Mouse (Mus musculus): ENCODE results near the gene Asb15. TPM values are rescaled to one million over a fixed set of nuclear protein-coding genes. Genes with fewer than 3 reads are reported as not detected.

Gene Asb15
- polyA plus RNA-seq, 1 experiment = not detected

DNA sequence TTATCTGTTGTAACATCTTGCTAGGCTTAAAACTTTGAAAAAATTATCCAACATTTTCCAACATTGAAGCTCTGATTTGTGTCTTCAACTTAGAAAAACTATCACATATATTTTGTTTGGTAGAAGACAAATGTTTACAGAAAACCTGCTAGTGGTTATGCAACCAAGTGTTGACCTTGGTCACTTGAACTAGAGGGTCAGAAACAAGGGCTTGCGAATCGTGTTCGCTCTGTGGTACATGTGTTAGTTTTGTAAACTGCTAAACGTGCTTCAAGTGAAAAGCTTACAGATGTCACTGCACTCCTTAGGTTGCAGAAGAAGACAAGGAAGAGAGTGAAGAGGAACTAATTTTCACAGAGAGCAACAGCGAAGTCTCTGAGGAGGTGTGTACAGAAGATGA is 75.0 kb downstream of the Asb15 start:
- 77% methylated on average over 5 of the region's 5 CpGs for whole genome bisulfite sequencing
- DNase-seq (ENCODE audit: low read depth, low spot score) = no peak

DNA sequence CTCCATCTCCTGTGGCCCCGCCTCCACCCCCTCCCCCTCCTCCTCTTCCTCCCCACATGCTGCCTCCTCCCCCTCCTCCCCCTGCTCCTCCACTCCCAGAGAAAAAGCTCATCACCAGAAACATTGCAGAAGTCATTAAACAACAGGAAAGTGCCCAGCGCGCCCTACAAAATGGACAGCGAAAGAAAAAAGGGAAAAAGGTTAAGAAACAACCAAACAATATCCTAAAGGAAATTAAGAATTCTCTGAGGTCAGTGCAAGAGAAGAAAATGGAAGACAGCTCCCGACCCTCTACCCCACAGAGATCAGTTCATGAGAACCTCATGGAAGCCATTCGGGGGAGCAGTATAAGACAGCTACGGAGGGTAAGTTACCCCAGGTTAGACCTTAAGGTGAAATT is 76.3 kb downstream of the Asb15 start:
- 89% methylated on average over 7 of the region's 7 CpGs for WGBS
- no peak for DNase-seq (ENCODE audit: low read depth, low spot score)

DNA sequence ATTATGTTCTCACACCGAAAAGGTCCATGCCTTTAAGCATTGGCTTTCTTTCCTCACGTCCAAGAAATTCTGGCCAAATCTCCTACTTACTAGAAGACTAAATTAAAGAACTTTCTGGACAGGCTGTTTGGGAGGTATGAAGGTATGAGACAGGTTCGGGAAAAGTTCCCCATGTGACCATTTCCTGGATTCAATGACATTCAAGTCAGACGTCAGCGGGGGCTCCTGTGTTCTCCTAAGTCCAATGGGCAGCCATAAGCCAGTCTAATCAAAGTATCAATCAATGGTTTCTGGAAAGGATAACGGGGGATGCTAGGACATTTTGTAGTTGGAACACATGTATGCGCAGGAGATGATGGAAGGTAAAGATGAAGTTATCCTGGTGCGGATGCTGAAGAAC is 77.7 kb downstream of the Asb15 start:
- WGBS = 92% methylated on average over 8 of the region's 8 CpGs
- no peak for DNase-seq (ENCODE audit: low read depth, low spot score)

DNA sequence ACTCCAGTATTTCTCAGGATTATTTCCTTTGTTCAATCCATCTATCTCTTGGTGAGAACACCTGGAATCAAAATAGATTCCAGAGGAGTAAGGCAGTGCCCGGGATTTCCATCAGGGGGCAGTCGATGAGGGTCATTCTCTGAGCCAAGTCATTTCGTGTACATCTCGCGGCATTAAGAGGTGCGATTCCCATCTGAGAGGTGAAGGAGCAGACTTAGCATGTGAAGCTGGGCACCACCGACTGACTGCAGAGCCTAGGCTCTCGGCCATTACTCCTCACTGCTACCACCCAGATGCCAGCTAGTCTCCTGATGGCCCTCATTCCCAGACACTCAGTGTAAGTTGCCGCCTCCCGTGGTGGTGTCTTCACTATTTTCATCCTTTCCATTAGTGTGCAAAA is 78.6 kb downstream of the Asb15 start:
- 70% methylated on average over 10 of the region's 10 CpGs for WGBS

DNA sequence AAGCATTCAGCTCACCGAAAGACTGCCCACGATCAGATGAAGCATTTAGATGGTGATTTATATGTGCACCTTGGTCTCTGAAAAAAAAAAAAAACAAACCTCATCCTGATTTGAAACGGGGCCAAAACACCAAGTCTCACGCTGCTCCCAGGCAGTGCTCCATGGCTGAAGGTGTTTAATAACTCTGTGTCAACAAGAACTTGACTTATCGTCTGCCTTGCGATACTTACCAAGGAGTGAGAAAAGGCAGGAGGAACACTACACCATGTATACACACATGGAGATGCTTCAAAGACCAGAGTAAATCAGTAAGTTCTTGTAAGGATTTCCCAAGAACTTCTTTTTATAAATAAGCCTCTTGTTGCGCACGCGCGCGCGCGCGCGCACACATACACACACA is 79.6 kb downstream of the Asb15 start:
- no peak for DNase-seq (ENCODE audit: low read depth, low spot score)
- WGBS = 64% methylated on average over 15 of the region's 15 CpGs

More for the DNA sequence above, 78.6 kb downstream of the Asb15 start:
- no peak for DNase-seq (ENCODE audit: low read depth, low spot score)

DNA sequence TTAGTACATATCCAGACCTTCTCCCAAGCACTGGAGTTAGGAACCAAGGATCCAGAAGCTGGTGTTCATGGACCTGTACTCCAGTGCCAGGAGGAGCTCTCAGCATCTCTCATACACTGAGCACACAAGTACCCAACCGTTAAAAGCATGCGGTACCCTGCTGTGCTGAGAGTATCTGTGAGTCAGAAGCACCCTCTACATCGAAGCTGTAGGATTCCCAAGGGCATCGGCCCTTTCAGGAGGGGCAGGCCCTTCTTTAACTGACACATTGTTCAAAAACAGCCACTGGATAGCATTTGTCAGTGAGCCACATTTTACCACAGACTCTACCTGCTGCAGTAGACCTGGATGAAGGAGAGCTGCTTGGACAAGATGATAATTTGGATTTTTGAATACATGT is 80.2 kb downstream of the Asb15 start:
- WGBS = 77% methylated on average over 4 of the region's 4 CpGs
- no peak for DNase-seq (ENCODE audit: low read depth, low spot score)

DNA sequence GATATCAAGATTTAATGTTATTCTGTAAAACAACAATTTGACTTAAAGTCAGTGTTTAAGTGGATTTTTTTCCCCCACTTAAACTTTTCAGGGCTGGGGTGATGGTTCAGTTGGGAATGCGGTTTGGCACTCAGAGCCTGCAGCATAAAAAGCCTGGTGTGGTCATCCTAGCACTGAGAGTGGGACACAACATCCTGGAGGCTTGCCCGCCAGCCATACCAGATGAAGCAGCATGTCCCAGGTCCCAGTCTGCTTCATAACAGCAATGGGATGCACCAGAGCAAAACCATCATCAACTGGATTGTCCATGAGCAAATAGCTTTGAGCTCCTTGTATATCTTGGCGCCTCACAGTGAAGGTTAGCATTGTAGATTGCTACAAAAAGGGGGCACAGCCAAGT is 80.7 kb downstream of the Asb15 start:
- no peak for DNase-seq (ENCODE audit: low read depth, low spot score)
- 91% methylated on average over 3 of the region's 3 CpGs for WGBS

DNA sequence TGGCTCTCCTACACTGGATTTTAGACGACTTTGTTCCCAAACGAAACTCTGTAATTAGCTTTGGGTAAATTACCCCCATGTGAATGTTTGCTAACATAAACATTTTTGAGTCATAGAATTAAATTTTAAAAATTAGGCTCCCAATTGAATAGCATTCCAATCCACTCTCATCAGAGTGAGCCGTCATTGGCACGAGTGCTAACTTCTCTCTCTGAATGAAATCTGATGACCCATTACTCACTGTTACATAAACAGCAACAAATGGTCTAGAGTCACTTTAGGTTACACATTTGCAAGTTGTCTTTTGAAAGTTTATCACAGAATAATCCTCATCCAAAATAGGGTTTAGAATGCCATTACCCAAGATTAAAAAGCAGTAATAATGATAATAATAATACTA is 81.6 kb downstream of the Asb15 start:
- no peak for DNase-seq (ENCODE audit: low read depth, low spot score)
- WGBS = 52% methylated on average over 4 of the region's 4 CpGs

DNA sequence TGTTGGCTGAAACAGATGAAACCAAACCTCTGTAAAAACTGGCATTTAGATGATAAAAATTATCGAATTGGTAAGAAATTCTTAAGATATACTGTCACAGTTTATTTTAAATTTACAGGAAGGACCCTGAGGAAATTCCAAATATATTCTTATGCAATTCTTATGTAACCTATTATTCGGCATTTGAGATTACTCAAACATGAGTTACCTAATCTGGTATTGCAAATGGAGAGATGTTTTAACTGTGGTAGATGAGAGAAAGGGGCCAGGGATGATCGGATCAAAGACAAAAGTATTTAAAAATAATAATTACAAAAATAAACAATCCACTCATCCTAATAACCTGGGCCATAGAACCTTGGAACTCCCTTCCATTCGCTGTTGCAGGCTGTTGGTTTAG is 82.4 kb downstream of the Asb15 start:
- no peak for DNase-seq (ENCODE audit: low read depth, low spot score)
- WGBS = 85% methylated on average over 4 of the region's 4 CpGs

DNA sequence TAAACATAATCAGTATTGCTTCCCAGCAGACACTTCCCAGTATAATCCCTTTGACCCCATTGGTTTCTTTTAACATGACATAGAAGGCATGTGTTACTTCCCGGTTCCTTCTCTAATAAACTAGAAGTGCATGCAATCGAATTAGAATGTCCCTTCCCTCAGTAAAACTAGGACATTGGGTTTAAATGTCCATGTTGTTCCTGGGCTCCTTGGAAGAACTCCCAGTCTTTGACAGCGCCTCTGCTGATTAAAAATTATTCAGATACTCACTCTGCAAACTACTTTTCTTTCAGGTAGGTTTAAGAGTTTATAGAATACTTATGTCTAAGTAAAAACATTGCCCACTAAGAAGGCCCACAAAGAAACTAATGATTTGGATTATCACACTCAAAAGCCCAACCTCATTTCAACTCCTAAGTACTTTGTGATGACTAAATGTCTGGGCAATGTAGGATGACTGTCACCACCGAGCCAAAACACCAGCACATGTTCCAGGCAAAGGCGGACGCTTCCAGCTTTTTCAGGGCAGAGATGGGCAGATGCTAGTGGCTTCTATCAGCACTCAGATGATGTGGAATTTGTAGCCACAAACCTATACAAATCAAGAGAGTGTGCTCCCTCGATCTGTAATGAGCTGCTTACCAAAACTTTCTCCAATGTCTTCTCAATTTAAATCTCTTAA is 84.3 kb downstream of the Asb15 start:
- no peak for DNase-seq (ENCODE audit: low read depth, low spot score)
- 71% methylated on average over 7 of the region's 7 CpGs for WGBS

DNA sequence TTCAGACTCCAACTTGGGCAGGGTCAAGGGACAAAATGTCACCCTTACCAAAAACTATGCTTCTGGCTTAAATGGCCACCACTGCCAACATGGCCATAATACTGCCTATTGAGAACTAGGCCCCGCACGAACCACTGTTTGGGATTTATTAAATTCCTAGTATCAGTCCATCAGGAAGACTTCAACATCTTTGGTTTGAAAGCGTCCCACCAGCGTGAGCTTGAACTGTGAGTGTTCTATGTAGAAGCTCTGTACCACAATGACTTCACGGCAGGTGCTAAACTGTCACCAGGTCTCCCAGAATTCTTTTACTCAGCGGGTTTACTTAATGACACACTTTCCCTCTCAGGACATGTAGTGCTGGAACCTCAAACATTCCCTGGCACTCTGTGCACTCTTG is 85.4 kb downstream of the Asb15 start:
- no peak for DNase-seq (ENCODE audit: low read depth, low spot score)
- WGBS = 96% methylated on average over 6 of the region's 6 CpGs

DNA sequence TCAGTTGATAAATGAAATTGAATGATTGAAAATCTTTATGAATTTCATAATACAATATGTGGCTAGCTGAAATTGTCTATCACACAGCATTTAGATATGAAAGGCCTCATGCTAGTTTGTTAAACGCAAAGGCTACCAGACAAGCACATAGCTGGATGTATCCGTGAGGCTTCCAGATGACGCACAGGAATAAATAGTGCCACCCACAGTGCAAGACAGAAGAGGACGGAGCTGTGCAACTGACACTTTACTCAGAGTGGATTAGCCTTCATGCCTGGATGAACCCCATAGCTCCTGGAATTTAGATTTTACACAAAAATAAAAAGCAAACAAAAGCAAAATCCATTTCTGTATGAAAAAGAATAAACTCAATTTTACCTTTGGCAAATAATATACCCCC is 86.0 kb downstream of the Asb15 start:
- 91% methylated on average over 4 of the region's 4 CpGs for WGBS
- DNase-seq (ENCODE audit: low read depth, low spot score) = no peak

DNA sequence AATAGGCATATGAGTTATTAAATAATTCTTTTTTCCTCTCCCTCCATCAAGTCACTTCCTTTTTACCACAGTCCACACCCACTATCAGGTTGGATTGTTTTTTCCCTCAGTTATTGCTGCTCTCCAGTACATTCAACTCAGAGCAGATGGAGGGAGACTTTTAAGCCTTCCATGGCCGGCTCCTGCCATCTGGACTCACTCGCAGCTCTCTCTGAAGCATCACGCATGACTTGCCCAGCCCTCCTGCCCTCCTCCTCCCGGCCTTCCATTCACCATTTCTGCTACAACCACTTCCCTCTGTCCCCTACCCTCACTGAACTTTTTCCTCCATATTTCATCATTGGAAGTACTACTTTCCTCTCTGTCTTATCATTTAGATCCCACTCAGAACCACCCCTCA is 88.8 kb downstream of the Asb15 start:
- no peak for DNase-seq (ENCODE audit: low read depth, low spot score)
- WGBS = 82% methylated on average over 4 of the region's 4 CpGs

DNA sequence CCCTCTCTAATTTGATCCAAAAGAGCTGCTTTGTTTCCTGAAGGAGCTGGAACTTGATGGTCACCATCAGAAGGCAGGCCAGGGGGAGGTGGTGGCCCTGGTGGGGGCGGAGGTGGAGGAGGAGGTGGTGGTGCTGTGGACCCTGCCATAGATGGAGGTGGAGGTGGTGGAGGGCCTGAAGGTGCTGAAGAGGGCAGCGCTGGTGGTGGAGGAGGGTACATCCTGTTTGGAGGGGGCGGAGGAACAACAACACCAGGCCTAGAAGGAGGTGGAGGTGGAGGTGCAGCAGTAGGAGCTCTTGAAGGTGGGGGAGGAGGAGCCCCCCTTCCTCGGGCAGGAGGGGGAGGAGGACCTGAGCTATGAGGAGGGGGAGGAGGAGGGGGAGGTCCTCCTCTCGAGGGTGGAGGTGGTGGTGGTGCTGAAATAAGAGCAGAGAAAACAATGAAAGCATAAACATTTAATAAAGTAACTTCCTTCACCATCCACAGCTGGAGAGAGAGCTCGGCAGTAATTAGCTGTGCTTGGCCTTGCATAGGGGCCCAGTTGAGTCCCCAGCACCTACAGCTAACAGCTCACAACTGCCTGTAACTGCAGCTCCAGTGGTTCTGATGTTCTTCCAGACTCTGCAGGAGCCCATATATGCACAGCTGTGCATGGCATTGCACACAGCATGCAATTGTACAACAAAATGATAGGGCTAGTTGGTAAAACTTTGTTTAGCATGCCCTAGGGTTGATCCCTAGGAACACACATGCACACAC is 91.5 kb downstream of the Asb15 start:
- 72% methylated on average over 6 of the region's 6 CpGs for WGBS
- DNase-seq (ENCODE audit: low read depth, low spot score) = no peak

DNA sequence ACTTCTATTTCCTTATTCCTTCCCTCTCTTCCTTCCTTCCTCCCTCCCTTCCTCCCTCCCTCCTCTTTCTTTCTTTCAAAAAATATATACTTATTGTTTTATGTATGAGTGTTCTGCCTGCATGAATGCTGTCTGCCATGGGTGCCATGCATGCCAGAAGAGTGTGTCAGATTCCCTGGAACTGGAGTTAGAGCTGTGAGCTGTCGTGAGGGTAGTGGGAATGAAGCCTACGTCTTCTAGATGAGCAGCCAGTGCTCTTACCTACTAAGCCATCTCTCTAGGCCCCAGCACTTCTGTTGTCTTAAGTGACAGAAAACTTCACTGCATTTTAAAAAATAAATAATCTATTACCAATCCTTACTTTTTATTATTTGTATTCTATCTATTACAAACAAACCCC is 93.0 kb downstream of the Asb15 start:
- 83% methylated on average over 2 of the region's 2 CpGs for WGBS
- DNase-seq (ENCODE audit: low read depth, low spot score) = no peak

DNA sequence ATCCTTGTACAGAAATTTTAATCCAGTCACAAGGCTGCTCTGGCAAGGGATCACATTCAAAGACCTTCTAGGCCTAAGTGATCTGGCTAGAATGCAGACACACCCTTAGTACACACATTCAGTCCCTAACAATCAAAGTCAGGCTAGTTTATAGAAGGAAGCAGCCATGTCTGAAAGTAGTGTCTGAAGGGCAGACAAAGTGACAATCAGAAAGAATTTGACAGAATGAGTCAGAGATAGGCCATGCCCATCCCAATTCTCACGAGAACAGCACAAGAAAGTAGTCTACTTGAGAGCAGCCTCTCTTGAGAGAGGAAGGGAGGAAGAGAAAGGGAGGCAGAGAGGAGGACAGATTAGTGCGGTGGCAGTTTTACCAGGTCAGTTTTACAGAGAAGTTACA is 94.2 kb downstream of the Asb15 start:
- WGBS = 47% methylated on average over 2 of the region's 2 CpGs
- DNase-seq (ENCODE audit: low read depth, low spot score) = peak; percentile 46

Other genes starting within 250 kb of the Asb15 start
- gene Iqub, start 13.1 kb upstream of the Asb15 start, polyA plus RNA-seq (2012; rRNA removed) = 0.02 and 0.04 TPM in 2 replicates
- 3.9 and 5.0 TPM in 2 replicates for gene Ndufa5, start 131 bp upstream of the Asb15 start, polyA plus RNA-seq (2012; rRNA removed)
- gene Lmod2, start 69.6 kb downstream of the Asb15 start, polyA plus RNA-seq (2012; rRNA removed) = not detected in 2 replicates
- 16.9 and 45.3 TPM in 2 replicates for gene Wasl, start 136.9 kb downstream of the Asb15 start, polyA plus RNA-seq (2012; rRNA removed)
- not detected in 2 replicates for gene Hyal6, start 205.1 kb downstream of the Asb15 start, polyA plus RNA-seq (2012; rRNA removed)
- not detected in 2 replicates for gene Hyal4, start 220.2 kb downstream of the Asb15 start, polyA plus RNA-seq (2012; rRNA removed)